In the genomic region with DNA sequence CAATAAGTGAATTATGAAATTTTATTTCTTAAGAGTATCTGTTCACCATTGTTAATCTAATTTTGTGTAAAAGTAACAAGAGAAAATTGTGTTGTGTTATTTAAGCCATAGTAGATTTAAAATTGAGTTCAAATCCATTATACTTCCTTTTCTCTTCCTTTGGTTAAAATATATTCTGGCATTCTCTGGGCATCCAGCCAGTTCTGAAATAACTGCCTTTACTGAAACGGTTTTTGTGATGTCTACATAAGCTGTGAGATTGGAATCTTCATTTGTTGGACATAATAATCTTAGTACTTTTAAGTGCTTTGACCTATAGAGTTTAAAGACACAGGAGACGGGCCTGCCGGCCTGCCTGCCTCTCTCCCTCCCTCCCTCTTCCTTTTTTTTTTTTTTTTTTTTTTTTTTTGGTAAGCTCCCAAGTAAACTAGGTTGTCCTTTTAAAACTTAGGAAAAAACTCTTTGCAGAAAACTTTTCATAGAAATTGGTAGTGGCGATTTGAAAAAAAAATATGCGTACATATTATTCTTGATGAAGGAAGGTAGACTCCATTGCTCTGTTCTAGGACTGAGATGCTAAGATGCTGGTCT, we compare ENCODE assay signal across 27 mouse cellular contexts.
DNase-seq lines count a peak whose midpoint lies in the region; ATAC-seq and TF ChIP-seq lines count a peak whose summit lies in the region.
"Had no signal": no experiment of that assay in that cellular context is flagged by ENCODE, and none has a peak within 500 bp of the region (broad histone marks: within the 10 kb centered on the region; RNA-seq: fewer than 3 reads in every experiment).

No protein-coding gene starts in this region.

- DNase-seq in kidney, postnatal 0 days (ENCODE audit: low spot score) = peak; percentile 34
- no peak for DNase-seq in kidney, adult 9 months
- peak; percentile 59 for DNase-seq in 3T3-L1 (ENCODE audit: low read depth, low spot score)
- DNase-seq in 416B (ENCODE audit: low read depth) = peak; percentile 64
- DNase-seq in spleen, adult 18-20 months = no peak
- DNase-seq: adrenal gland, adult 2 months; cerebellum, adult 2 months; cerebellum, postnatal 25 days; gastrocnemius, postnatal 14 days; heart, adult 11 months; kidney, postnatal 36 days; layer of hippocampus, postnatal 36 days; lung, postnatal 10 days; retina, postnatal 1 day; right cerebral cortex, postnatal 25 days; thymus, postnatal 25 days had no signal

- no peak overlapping the region for H3K27ac ChIP-seq in kidney, postnatal 0 days
- peak overlapping the region; percentile 75 for H3K27ac ChIP-seq in macrophage
- H3K27ac ChIP-seq in intestine, embryonic 15.5 days = no peak overlapping the region
- H3K27ac ChIP-seq: hindbrain, embryonic 15.5 days; limb, embryonic 15.5 days; liver, embryonic 14.5 days; midbrain, embryonic 12.5 days; neural tube, embryonic 12.5 days had no signal

- no peak for ATAC-seq in kidney, postnatal 0 days (replicated peaks; ENCODE audit: low FRiP score, low read depth)
- no peak for ATAC-seq in intestine, embryonic 15.5 days
- ATAC-seq: forebrain, embryonic 14.5 days had no signal

- 43% methylated on average over 5 of the region's 5 CpGs for WGBS in kidney, postnatal 0 days
- WGBS in macrophage (ENCODE audit: missing documents) = 57% methylated on average over 5 of the region's 5 CpGs
- 52% methylated on average over 5 of the region's 5 CpGs for WGBS in intestine, embryonic 15.5 days

- no peak overlapping the region for H3K9ac ChIP-seq in kidney, postnatal 0 days (ENCODE audit: low read depth, low read length)
- H3K9ac ChIP-seq in intestine, embryonic 15.5 days = no peak overlapping the region
- H3K9ac ChIP-seq: embryonic facial prominence, embryonic 13.5 days; hindbrain, embryonic 15.5 days; limb, embryonic 15.5 days; liver, embryonic 14.5 days; midbrain, embryonic 12.5 days; neural tube, embryonic 12.5 days had no signal

- no peak for TF ChIP-seq CTCF in kidney, postnatal 0 days (IDR thresholded peaks at IDR 0.05; ENCODE audit: low read depth)

- H3K4me2 ChIP-seq in kidney, postnatal 0 days (ENCODE audit: low read length) = no peak overlapping the region
- H3K4me2 ChIP-seq in intestine, embryonic 15.5 days (replicated peaks) = no peak overlapping the region
- H3K4me2 ChIP-seq: embryonic facial prominence, embryonic 13.5 days; heart, embryonic 11.5 days; hindbrain, embryonic 15.5 days; limb, embryonic 15.5 days; midbrain, embryonic 12.5 days; neural tube, embryonic 12.5 days had no signal

- H3K9me3 ChIP-seq in kidney, postnatal 0 days (replicated peaks; ENCODE audit: low read length) = no peaks in the 10 kb centered on the region
- no peaks in the 10 kb centered on the region for H3K9me3 ChIP-seq in intestine, embryonic 15.5 days
- H3K9me3 ChIP-seq: embryonic facial prominence, embryonic 13.5 days; hindbrain, embryonic 15.5 days; limb, embryonic 15.5 days; midbrain, embryonic 12.5 days; neural tube, embryonic 12.5 days had no signal

- H3K4me1 ChIP-seq in kidney, postnatal 0 days (replicated peaks; ENCODE audit: insufficient read depth, low read length) = peaks cover 6% of the 10 kb centered on the region
- peaks cover 36% of the 10 kb centered on the region for H3K4me1 ChIP-seq in intestine, embryonic 15.5 days (replicated peaks)

- H3K27me3 ChIP-seq in kidney, postnatal 0 days (ENCODE audit: insufficient read depth, low read length) = no peaks in the 10 kb centered on the region
- no peaks in the 10 kb centered on the region for H3K27me3 ChIP-seq in intestine, embryonic 15.5 days (replicated peaks)
- H3K27me3 ChIP-seq: embryonic facial prominence, embryonic 13.5 days; hindbrain, embryonic 15.5 days; limb, embryonic 15.5 days; midbrain, embryonic 12.5 days; neural tube, embryonic 12.5 days; Patski had no signal

- peaks cover 97% of the 10 kb centered on the region for H3K79me2 ChIP-seq in macrophage (ENCODE audit: inconsistent target)

- H3K4me3 ChIP-seq in kidney, postnatal 0 days (replicated peaks; ENCODE audit: low read depth, low read length) = no peak overlapping the region
- no peak overlapping the region for H3K4me3 ChIP-seq in macrophage (ENCODE audit: inconsistent target)
- H3K4me3 ChIP-seq in intestine, embryonic 15.5 days (replicated peaks) = no peak overlapping the region
- H3K4me3 ChIP-seq: embryonic facial prominence, embryonic 13.5 days; hindbrain, embryonic 15.5 days; limb, embryonic 15.5 days; midbrain, embryonic 12.5 days; neural tube, embryonic 12.5 days had no signal

- no peaks in the 10 kb centered on the region for H3K36me3 ChIP-seq in kidney, postnatal 0 days (ENCODE audit: insufficient read depth, low read length)
- H3K36me3 ChIP-seq in macrophage (ENCODE audit: inconsistent target) = no peaks in the 10 kb centered on the region
- H3K36me3 ChIP-seq in intestine, embryonic 15.5 days = no peaks in the 10 kb centered on the region
- H3K36me3 ChIP-seq: embryonic facial prominence, embryonic 13.5 days; hindbrain, embryonic 15.5 days; limb, embryonic 15.5 days; midbrain, embryonic 12.5 days; neural tube, embryonic 12.5 days had no signal

Comparison
In these comparisons a context has a peak if more than half of its experiments do, and no peak if none do; other contexts are left out.
1. DNase-seq: peak in kidney, postnatal 0 days (single experiment), 3T3-L1 (single experiment) and 416B (single experiment); none in kidney, adult 9 months (single experiment) and spleen, adult 18-20 months (0 of 2).